Mouse (Mus musculus) kidney, postnatal 14 days (tissue): ENCODE data around the gene Gm1043.

Experiments
- DNase-seq: peaks from one replicate; pipeline ENCODE4 v3.0.0; 2022; ENCODE audit warnings: mixed read lengths

Gene Gm1043

GRCm38 (mm10) chr5:37085241-37085640 is at the start of gene Gm1043:
Gm1043 (plus strand) TSS chr5:37085370.
- no peak for DNase-seq

- DNase-seq = no peak
Measured at GRCm38 (mm10) chr5:37035896-37036295, 49.3 kb upstream of the Gm1043 start.

- no peak for DNase-seq
Measured at GRCm38 (mm10) chr5:37036884-37037283, 48.3 kb upstream of the Gm1043 start.

- no peak for DNase-seq
Measured at GRCm38 (mm10) chr5:37039908-37040307, 45.3 kb upstream of the Gm1043 start.

GRCm38 (mm10) chr5:37040711-37041110 is 44.5 kb upstream of the Gm1043 start:
- DNase-seq = no peak

- DNase-seq = no peak
Measured at GRCm38 (mm10) chr5:37041651-37042050, 43.5 kb upstream of the Gm1043 start.

GRCm38 (mm10) chr5:37042934-37043333 is 42.2 kb upstream of the Gm1043 start:
- DNase-seq = no peak

- no peak for DNase-seq
Measured at GRCm38 (mm10) chr5:37044793-37045192, 40.4 kb upstream of the Gm1043 start.

- DNase-seq = no peak
Measured at GRCm38 (mm10) chr5:37045582-37045981, 39.6 kb upstream of the Gm1043 start.

- no peak for DNase-seq
Measured at GRCm38 (mm10) chr5:37046791-37047190, 38.4 kb upstream of the Gm1043 start.

GRCm38 (mm10) chr5:37047206-37047915 is 37.8 kb upstream of the Gm1043 start:
- no peak for DNase-seq

- no peak for DNase-seq
Measured at GRCm38 (mm10) chr5:37047992-37048391, 37.2 kb upstream of the Gm1043 start.

- DNase-seq = no peak
Measured at GRCm38 (mm10) chr5:37049111-37049510, 36.1 kb upstream of the Gm1043 start.

GRCm38 (mm10) chr5:37050521-37051373 is 34.4 kb upstream of the Gm1043 start:
- no peak for DNase-seq

- no peak for DNase-seq
Measured at GRCm38 (mm10) chr5:37051374-37052100, 33.6 kb upstream of the Gm1043 start.

GRCm38 (mm10) chr5:37052846-37053245 is 32.3 kb upstream of the Gm1043 start:
- DNase-seq = no peak

- no peak for DNase-seq
Measured at GRCm38 (mm10) chr5:37055789-37056188, 29.4 kb upstream of the Gm1043 start.

GRCm38 (mm10) chr5:37056471-37056870 is 28.7 kb upstream of the Gm1043 start:
- no peak for DNase-seq

GRCm38 (mm10) chr5:37061612-37062011 is 23.6 kb upstream of the Gm1043 start:
- no peak for DNase-seq

GRCm38 (mm10) chr5:37064454-37065449 is 20.4 kb upstream of the Gm1043 start:
- DNase-seq = peak; percentile 43

GRCm38 (mm10) chr5:37066703-37067568 is 18.2 kb upstream of the Gm1043 start:
- DNase-seq = no peak
